Mouse (Mus musculus) testis, postnatal 14 days (tissue): ENCODE data around the gene Lck.
A peak's percentile ranks its signal among the peaks of the same experiment; 100 is the strongest.
"Not testable (repeated sequence)": the region's sequence is repeated elsewhere in the genome, so short reads cannot be mapped to it uniquely, and the experiment has no call there.

ENCODE experiments used
- DNase-seq: peaks from one replicate; pipeline ENCODE4 v3.0.0; 2021; ENCODE audit warnings: low spot score

The Lck gene

GRCm38 (mm10) chr4:129555421-129555861 lies 18.0 kb downstream of the Lck start:
- DNase-seq = peak; percentile 74

GRCm38 (mm10) chr4:129554512-129554911 lies 18.9 kb downstream of the Lck start:
- DNase-seq = not testable (repeated sequence)

- DNase-seq = no peak
Observed at GRCm38 (mm10) chr4:129550295-129550694, 23.1 kb downstream of the Lck start.

- DNase-seq = no peak
Observed at GRCm38 (mm10) chr4:129549306-129549705, 24.1 kb downstream of the Lck start.

- DNase-seq = not testable (repeated sequence)
Observed at GRCm38 (mm10) chr4:129547631-129548030, 25.8 kb downstream of the Lck start.

GRCm38 (mm10) chr4:129544106-129544505 lies 29.3 kb downstream of the Lck start:
- DNase-seq = no peak

- peak; percentile 99 for DNase-seq
Observed at GRCm38 (mm10) chr4:129542592-129543141, 30.8 kb downstream of the Lck start, which contains the start of gene Hdac1. Gene Hdac1, minus strand, starts transcription at chr4:129542713.

- DNase-seq = peak; percentile 34
Observed at GRCm38 (mm10) chr4:129541868-129542591, 31.4 kb downstream of the Lck start.

- DNase-seq = no peak
Observed at GRCm38 (mm10) chr4:129540012-129540411, 33.4 kb downstream of the Lck start.

- DNase-seq = not testable (repeated sequence)
Observed at GRCm38 (mm10) chr4:129528901-129529300, 44.5 kb downstream of the Lck start.

- no peak for DNase-seq
Observed at GRCm38 (mm10) chr4:129525889-129526288, 47.6 kb downstream of the Lck start.

- no peak for DNase-seq
Observed at GRCm38 (mm10) chr4:129525338-129525737, 48.1 kb downstream of the Lck start.

GRCm38 (mm10) chr4:129518519-129518918 lies 54.9 kb downstream of the Lck start:
- DNase-seq = no peak

- no peak for DNase-seq
Observed at GRCm38 (mm10) chr4:129516925-129517324, 56.5 kb downstream of the Lck start.

- DNase-seq = peak; percentile 58
Observed at GRCm38 (mm10) chr4:129514300-129514898, 59.0 kb downstream of the Lck start.

GRCm38 (mm10) chr4:129513891-129514290 lies 59.5 kb downstream of the Lck start:
- no peak for DNase-seq

- peak; percentile 92 for DNase-seq
Observed at GRCm38 (mm10) chr4:129513086-129513767, 60.2 kb downstream of the Lck start, which contains the start of gene Marcksl1. Gene Marcksl1, plus strand, starts transcription at chr4:129513581.

- peak; percentile 60 for DNase-seq
Observed at GRCm38 (mm10) chr4:129511413-129512096, 61.9 kb downstream of the Lck start.

GRCm38 (mm10) chr4:129510723-129511412 lies 62.6 kb downstream of the Lck start:
- DNase-seq = no peak

GRCm38 (mm10) chr4:129509650-129510049 lies 63.8 kb downstream of the Lck start:
- no peak for DNase-seq
